Mouse (Mus musculus) testis, adult 2 months (tissue): Measurements from ENCODE around the gene Wdr95. TPM values are rescaled to one million over a fixed set of nuclear protein-coding genes. Genes with fewer than 3 reads are reported as not detected.

Experiments used
- H3K27ac ChIP-seq: fragments of 200-500 bp; 2 replicates; pipeline ENCODE4 v1.5.1; 2012; ENCODE audit warnings: low read depth, low read length; ENCODE audit not compliant: control insufficient read depth, insufficient read depth
- H3K27me3 ChIP-seq: fragments of 200-500 bp; 2 replicates; pipeline ENCODE4 v1.6.1; 2012; ENCODE audit warnings: mild to moderate bottlenecking, low read length, moderate library complexity; ENCODE audit not compliant: control insufficient read depth, insufficient read depth
- H3K36me3 ChIP-seq: fragments of 200-500 bp; 2 replicates; pipeline ENCODE4 v1.6.1; 2012; ENCODE audit warnings: mild to moderate bottlenecking, low read length; ENCODE audit not compliant: control insufficient read depth, insufficient read depth
- H3K4me1 ChIP-seq: fragments of 200-500 bp; 2 replicates; pipeline ENCODE4 v1.6.1; 2012; ENCODE audit warnings: low read length; ENCODE audit not compliant: control insufficient read depth, insufficient read depth
- H3K4me3 ChIP-seq: fragments of 200-500 bp; 2 replicates; pipeline ENCODE4 v1.5.1; 2012; ENCODE audit warnings: low read depth, mild to moderate bottlenecking, low read length, moderate library complexity, mixed read lengths; ENCODE audit not compliant: control insufficient read depth
- CTCF ChIP-seq: fragments of 200-500 bp; IDR thresholded peaks from 2 replicates; pipeline ENCODE4 v1.5.1; 2012; ENCODE audit warnings: low read depth, mild to moderate bottlenecking, inconsistent platforms, low read length, moderate library complexity; ENCODE audit not compliant: control insufficient read depth, insufficient read depth, insufficient replicate concordance
- POLR2A ChIP-seq: fragments of 200-500 bp; IDR thresholded peaks from 2 replicates; pipeline ENCODE4 v1.6.1; 2012; ENCODE audit warnings: low read depth, mild to moderate bottlenecking, inconsistent platforms, low read length, moderate library complexity; ENCODE audit not compliant: control insufficient read depth
- polyA plus RNA-seq: library from polyadenylated mRNA; depleted of rRNA; stranded (reverse); fragments of >200 nt; gene quantifications from 2 replicates; pipeline ENCODE4 v1.2.3, GENCODE M21; 2012

Gene Wdr95
- polyA plus RNA-seq, 1 experiment, result 18.4 TPM

- no peaks in the 10 kb centered on the region for H3K36me3 ChIP-seq
- TF ChIP-seq CTCF (no peak), POLR2A (no peak)
- no peaks in the 10 kb centered on the region for H3K27me3 ChIP-seq
- H3K4me1 ChIP-seq, result no peaks in the 10 kb centered on the region
- H3K27ac ChIP-seq, result no peak overlapping the region
- no peak overlapping the region for H3K4me3 ChIP-seq
Measured at GRCm38 (mm10) chr5:149508094-149509029, 20.1 kb upstream of the Wdr95 start.

DNA sequence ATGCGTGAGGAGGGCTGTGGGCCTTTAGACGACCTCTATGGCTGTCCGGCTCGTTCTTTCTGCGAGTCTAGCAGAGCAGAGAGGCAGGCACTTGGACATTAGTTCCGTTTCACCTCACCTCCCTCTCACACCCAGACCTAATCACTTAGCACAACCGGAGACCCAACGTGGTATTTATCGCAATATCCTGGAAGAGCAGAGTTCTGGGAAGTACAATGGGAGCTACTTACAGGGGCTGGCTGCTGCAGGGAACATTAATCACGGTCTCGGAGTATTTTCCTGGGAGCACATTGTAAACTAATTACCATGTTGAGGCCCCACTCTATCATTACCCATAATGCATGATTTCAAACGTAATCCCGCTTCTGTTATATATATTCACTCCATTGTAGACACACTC is 18.2 kb upstream of the Wdr95 start:
- TF ChIP-seq POLR2A (no peak), CTCF (no peak)
- Histone ChIP-seq H3K4me3 (no peak overlapping the region), H3K27ac (no peak overlapping the region), H3K27me3 (no peaks in the 10 kb centered on the region), H3K4me1 (no peaks in the 10 kb centered on the region), H3K36me3 (no peaks in the 10 kb centered on the region)

DNA sequence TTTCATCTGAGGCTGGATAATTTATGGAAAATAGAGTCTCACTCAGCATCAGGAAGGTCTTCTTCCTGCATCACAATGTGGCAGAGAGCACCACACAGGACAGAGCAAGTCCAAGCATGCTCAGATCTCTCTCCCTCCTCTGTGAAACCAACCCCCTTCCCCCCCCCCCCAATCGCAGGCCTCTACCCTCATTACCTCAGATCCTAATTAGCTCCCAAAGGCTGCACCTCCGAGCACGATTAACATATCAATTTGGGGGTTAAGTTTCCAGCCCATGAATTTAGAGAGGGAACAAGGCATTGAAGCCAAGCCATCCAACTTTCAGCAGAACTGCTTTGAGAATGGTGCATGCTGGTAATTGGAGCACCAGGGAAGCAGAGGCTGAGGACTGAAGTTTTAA is 15.8 kb upstream of the Wdr95 start:
- Histone ChIP-seq H3K27ac (no peak overlapping the region), H3K4me3 (no peak overlapping the region), H3K36me3 (no peaks in the 10 kb centered on the region), H3K27me3 (no peaks in the 10 kb centered on the region), H3K4me1 (no peaks in the 10 kb centered on the region)
- TF ChIP-seq CTCF (no peak), POLR2A (no peak)

GRCm38 (mm10) chr5:149513438-149514086 is 14.9 kb upstream of the Wdr95 start:
- TF ChIP-seq CTCF (no peak), POLR2A (no peak)
- Histone ChIP-seq H3K36me3 (no peaks in the 10 kb centered on the region), H3K27ac (no peak overlapping the region), H3K27me3 (no peaks in the 10 kb centered on the region), H3K4me1 (no peaks in the 10 kb centered on the region), H3K4me3 (no peak overlapping the region)

- TF ChIP-seq CTCF, result no peak
- no peak for TF ChIP-seq POLR2A
- Histone ChIP-seq H3K27ac (no peak overlapping the region), H3K4me3 (no peak overlapping the region), H3K27me3 (no peaks in the 10 kb centered on the region), H3K4me1 (no peaks in the 10 kb centered on the region), H3K36me3 (no peaks in the 10 kb centered on the region)
Measured at GRCm38 (mm10) chr5:149514087-149514671, 14.3 kb upstream of the Wdr95 start.

DNA sequence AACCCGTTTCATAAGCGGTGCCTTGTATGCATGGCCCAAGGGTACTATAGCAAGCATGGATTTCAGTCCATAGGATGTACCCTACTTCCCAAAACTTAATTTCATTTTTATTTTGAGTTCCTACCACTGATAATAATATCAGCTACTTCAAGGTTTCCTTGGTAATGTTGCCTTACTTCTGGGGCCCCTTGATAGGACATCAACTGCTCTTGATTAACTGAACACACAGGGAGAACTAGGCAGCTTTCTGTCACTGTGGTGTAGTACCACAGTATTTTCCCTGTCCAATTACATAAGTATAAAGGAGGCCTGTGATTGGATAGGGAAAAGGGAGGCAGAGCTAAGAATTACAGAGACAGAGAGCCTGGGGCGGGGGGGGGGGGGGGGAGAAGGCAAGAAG is 13.6 kb upstream of the Wdr95 start:
- Histone ChIP-seq H3K27me3 (no peaks in the 10 kb centered on the region), H3K36me3 (no peaks in the 10 kb centered on the region), H3K4me1 (no peaks in the 10 kb centered on the region), H3K4me3 (no peak overlapping the region), H3K27ac (no peak overlapping the region)
- TF ChIP-seq POLR2A (no peak), CTCF (no peak)

DNA sequence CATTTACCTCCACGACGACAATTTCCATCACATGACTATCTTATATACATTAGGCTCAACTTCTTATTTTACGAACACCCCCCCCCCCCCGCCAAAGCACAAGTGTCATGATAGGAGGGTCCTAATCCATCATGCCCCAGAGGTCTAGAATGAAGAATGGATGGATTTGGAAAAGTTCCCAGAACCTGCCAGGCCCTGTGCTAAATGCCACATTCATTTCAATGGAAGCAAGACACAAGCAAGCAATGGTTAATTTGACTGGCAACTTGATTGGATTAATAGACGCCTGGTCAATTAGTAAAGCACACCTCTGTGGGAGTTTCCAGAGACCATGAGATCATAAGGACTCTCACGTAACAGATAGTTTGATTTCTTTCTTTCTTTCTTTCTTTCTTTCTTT is 11.4 kb upstream of the Wdr95 start:
- no peaks in the 10 kb centered on the region for H3K36me3 ChIP-seq
- no peak overlapping the region for H3K27ac ChIP-seq
- TF ChIP-seq CTCF, result no peak
- no peaks in the 10 kb centered on the region; the same call in 1 of the 2 replicates for H3K4me1 ChIP-seq
- no peaks in the 10 kb centered on the region for H3K27me3 ChIP-seq
- no peak overlapping the region for H3K4me3 ChIP-seq
